Mouse (Mus musculus) testis, postnatal 14 days (tissue): ENCODE data around the gene Nt5c2.

Source experiments
- DNase-seq: peaks from one replicate; pipeline ENCODE4 v3.0.0; 2021; ENCODE audit warnings: low spot score

The Nt5c2 gene

GRCm38 (mm10) chr19:46928136-46928535 lies 86.8 kb downstream of the Nt5c2 start:
- DNase-seq = no peak

DNA sequence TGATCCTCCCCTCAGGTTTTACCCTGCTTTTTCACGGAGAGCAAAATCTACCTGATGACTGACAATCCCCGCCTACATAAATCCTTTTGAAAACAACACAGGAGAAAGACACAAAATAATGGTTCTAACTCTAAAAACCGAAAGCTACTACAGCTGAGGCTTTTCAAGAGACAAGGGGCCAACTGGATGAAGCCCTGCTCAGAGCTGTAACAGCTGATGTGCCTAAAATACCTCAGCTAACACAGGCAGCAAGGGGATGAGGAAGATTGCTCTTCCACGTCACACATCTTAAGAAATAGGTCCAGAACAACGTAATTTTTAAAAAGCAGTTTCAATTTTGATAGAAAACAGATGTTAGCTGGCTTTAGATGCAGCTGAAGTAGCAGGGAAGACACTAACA lies 88.0 kb downstream of the Nt5c2 start:
- no peak for DNase-seq

DNA sequence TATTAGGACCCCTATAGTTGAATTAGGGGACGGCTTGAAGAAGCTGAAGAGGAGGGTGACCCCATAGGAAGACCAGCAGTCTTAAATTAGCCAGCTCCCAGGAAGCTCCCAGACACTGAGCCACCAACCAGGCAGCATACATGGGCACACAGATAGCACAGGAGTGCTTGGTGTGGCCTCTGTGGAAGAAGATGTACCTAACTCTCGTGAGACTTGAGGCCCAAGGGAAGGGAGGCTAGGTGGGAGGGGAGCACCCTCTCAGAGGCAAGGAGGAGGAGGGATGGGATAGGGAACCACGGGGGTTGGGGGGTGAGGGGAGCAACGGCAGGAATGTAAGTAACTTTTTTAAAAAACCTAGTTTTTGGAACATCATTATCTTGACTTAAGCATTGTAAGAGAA lies 88.6 kb downstream of the Nt5c2 start:
- DNase-seq = no peak

- no peak for DNase-seq
These were observed 94.4 kb downstream of the Nt5c2 start for GRCm38 (mm10) chr19:46920571-46920970.

DNA sequence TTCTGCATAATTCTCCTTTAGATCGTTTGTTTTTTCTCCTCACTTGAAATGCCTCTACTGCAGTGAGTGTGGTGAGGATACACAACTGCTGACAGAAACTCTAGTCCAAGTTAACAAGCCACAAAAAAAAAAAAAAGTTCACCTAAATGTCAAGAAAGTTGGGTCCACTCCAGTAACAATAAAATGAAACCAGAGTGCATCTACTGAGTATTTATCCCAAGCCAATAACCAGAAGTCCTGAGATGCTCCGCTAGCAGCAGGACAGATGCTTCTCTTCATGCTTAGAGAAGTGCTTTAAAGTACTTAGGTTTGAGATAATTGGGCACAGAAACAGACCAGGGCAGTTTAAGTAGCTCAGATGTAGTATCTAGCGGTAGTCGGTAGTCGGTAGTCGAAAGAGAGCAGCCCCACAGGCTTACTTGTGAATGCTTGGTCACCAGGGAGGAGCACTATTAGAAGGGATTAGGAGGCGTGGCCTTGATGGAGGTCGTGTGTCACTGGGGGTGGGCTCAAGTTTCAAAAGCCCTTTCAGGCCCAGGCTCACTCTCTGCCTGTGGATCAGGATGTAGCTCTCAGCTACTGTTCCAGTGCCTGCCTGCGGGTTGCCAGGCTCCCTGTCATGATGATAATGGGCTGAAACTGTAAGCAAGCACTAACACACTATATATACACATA lies 99.4 kb downstream of the Nt5c2 start:
- no peak for DNase-seq

DNA sequence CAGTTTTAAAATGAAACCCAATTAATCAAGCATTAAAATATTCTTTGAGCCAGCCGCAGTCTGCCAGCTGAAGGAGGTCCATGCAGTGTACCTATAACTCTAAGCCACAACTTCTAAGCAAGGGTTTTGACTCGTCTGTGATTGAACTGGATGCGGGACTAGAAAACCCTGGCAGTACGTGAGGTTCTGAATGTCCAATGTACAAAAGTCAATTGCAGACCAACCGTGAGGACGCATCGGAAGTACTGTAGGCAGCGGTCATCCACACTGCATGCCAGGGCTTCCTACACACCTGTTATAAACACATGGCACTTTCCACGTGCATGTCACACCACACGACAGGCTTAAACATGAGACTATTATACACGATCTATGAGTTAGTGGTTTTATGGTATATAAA lies 101.3 kb downstream of the Nt5c2 start:
- DNase-seq = no peak

DNA sequence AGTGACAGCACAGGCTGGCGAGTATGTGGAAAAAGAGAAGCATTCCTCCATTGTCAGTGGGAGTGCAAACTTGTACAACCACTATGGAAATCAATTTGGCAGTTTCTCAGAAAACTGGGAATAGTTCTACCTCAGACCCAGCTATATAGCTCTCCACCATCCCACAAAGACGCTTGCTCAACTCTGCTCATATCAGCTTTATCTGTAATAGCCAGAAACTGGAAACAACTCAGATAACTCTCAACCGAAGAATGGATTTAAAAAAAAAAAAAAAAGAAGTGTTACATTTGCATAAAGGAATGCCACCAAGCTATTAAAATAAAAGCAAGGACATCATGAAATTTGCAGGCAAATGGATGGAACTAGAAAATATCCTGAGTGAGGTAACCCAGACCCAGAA lies 103.5 kb downstream of the Nt5c2 start:
- DNase-seq = no peak

DNA sequence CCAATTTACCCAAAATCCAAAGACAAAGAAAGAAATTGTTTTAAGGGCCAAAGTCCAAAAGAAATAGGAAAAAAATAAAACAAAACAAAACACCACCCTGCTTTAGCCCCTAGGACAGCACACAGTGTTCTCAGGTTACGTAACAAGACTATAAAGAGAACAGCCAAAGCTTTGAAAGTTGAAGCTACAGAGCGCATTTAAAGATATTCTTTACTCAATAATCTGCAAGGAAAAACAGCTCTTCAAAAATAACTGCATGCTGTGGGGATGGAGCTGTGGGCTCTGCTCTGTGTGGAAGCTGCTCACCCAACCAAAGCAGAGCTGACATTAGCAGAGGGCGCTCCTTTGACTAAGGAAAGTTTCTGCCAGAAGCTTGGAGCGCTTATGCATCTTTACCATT lies 106.0 kb downstream of the Nt5c2 start:
- DNase-seq = no peak

- DNase-seq = no peak
These were observed 106.7 kb downstream of the Nt5c2 start for GRCm38 (mm10) chr19:46908207-46908606.

DNA sequence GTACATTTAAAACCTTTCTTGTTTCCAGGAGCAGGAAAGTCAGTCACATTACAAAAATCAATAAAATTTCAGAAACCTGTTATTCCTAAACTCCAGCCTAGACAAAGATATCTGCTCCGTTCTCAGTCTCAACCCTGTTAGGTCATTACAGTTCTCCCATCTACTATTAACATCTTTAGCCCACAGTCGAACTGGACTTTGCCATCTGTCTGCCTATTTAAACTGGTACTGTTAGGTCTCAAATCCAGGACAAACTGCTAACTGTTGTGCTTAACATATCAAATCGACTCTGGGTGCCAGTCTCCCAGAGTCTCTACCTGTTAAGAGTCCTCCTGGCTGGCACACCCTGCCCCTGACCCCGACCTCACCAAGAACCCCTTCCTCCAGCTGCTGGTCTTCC lies 109.0 kb downstream of the Nt5c2 start:
- no peak for DNase-seq

- DNase-seq = no peak
These were observed 109.6 kb downstream of the Nt5c2 start for GRCm38 (mm10) chr19:46905383-46905782.

GRCm38 (mm10) chr19:46904907-46905306 lies 110.0 kb downstream of the Nt5c2 start:
- no peak for DNase-seq

GRCm38 (mm10) chr19:46903379-46903778 lies 111.6 kb downstream of the Nt5c2 start:
- DNase-seq = no peak

DNA sequence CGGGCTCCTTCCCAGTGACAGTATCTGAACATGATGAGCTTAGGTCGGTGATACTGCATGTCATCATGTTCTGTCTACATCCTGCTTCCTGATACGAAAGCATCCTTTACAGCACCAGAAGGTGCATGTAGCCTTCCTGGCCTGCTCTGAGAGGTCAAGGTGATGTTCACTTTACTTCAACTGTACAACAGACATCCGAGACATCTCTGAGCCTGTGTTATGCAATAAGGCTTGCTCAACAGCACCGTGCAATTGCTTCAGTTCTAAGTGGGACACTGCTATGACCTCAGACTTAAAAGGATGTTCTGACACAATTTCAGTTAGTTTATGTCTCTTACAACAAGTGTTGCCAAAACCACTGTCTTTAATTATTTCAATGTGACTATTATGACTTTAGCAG lies 113.6 kb downstream of the Nt5c2 start:
- no peak for DNase-seq

- DNase-seq = no peak
These were observed 114.2 kb downstream of the Nt5c2 start for GRCm38 (mm10) chr19:46900786-46901185.

- DNase-seq = no peak
These were observed 115.1 kb downstream of the Nt5c2 start for GRCm38 (mm10) chr19:46899871-46900270.

- DNase-seq = peak; percentile 39
These were observed 115.6 kb downstream of the Nt5c2 start for GRCm38 (mm10) chr19:46899306-46899705.

- no peak for DNase-seq
These were observed 116.7 kb downstream of the Nt5c2 start for GRCm38 (mm10) chr19:46898222-46898621.

- no peak for DNase-seq
These were observed 117.8 kb downstream of the Nt5c2 start for GRCm38 (mm10) chr19:46897135-46897534.

DNA sequence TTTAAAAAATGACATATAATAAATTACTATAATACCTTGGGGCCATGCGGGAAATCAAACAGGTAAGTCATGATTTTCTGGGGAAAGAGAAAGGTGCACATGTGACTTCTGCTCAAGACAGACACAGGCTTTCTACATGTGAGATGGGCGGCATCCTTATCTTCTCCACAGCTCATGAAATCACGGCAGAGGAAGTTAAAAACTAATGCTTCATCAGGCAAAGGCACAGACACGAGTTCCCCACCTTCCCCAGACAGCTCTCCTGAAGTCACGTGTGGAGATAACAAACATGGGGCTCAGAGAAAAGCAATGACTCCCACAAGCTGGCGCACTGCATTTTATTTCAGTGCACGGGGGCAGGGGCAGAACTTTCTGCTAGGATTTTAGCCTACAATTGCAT lies 121.5 kb downstream of the Nt5c2 start:
- DNase-seq = no peak

GRCm38 (mm10) chr19:46892856-46893255 lies 122.1 kb downstream of the Nt5c2 start:
- DNase-seq = no peak

GRCm38 (mm10) chr19:46890657-46891056 lies 124.3 kb downstream of the Nt5c2 start:
- no peak for DNase-seq

DNA sequence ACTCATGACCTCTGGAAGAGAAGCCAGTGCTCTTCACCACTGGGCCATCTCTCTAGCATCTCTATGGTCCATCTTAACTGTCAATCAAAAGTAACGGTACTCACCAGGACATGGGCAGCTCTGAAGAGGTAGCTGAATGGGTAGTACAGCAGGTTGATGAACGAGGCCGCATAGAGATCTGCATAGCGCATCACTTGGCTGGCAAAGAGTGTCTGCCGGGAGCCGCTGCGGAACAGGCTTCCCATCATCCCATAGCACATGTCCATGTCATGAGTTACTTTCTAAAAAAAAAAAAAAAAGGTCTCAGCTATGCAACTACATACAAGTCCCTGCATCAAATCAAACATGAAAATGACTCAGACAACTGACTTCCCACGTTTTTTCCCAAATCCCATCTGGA lies 125.3 kb downstream of the Nt5c2 start:
- DNase-seq = no peak

GRCm38 (mm10) chr19:46887811-46888527 lies 127.0 kb downstream of the Nt5c2 start:
- no peak for DNase-seq
